Mouse (Mus musculus): Measurements from ENCODE around the gene Tbcel.

Tbcel gene

GRCm38 (mm10) chr9:42442100-42442499, 65.5 kb downstream of the Tbcel start:
- DNase-seq (ENCODE audit: low spot score), result no peak

GRCm38 (mm10) chr9:42441234-42441633, 66.4 kb downstream of the Tbcel start:
- no peak for DNase-seq (ENCODE audit: low spot score)

GRCm38 (mm10) chr9:42439446-42439845, 68.2 kb downstream of the Tbcel start:
- DNase-seq (ENCODE audit: low spot score), result no peak

- no peak for DNase-seq (ENCODE audit: low spot score)
Measured at GRCm38 (mm10) chr9:42432155-42432554, 75.5 kb downstream of the Tbcel start.

- no peak for DNase-seq (ENCODE audit: low spot score)
Measured at GRCm38 (mm10) chr9:42431606-42432005, 76.0 kb downstream of the Tbcel start.

- no peak for DNase-seq (ENCODE audit: low spot score)
Measured at GRCm38 (mm10) chr9:42428060-42428924, 79.3 kb downstream of the Tbcel start.

GRCm38 (mm10) chr9:42426661-42427358, 80.8 kb downstream of the Tbcel start:
- no peak for DNase-seq (ENCODE audit: low spot score)

- no peak for DNase-seq (ENCODE audit: low spot score)
Measured at GRCm38 (mm10) chr9:42423649-42424048, 84.0 kb downstream of the Tbcel start.

GRCm38 (mm10) chr9:42419687-42420086, 87.9 kb downstream of the Tbcel start:
- DNase-seq (ENCODE audit: low spot score), result no peak

GRCm38 (mm10) chr9:42418786-42419185, 88.8 kb downstream of the Tbcel start:
- no peak for DNase-seq (ENCODE audit: low spot score)

GRCm38 (mm10) chr9:42417352-42417952, 90.2 kb downstream of the Tbcel start:
- no peak for DNase-seq (ENCODE audit: low spot score)

GRCm38 (mm10) chr9:42415184-42415583, 92.4 kb downstream of the Tbcel start:
- DNase-seq (ENCODE audit: low spot score), result no peak

GRCm38 (mm10) chr9:42413345-42413744, 94.3 kb downstream of the Tbcel start:
- no peak for DNase-seq (ENCODE audit: low spot score)

GRCm38 (mm10) chr9:42411296-42411695, 96.3 kb downstream of the Tbcel start:
- DNase-seq (ENCODE audit: low spot score), result no peak

GRCm38 (mm10) chr9:42405736-42406135, 101.9 kb downstream of the Tbcel start:
- DNase-seq (ENCODE audit: low spot score), result no peak

GRCm38 (mm10) chr9:42401486-42401885, 106.1 kb downstream of the Tbcel start:
- DNase-seq (ENCODE audit: low spot score), result no peak

GRCm38 (mm10) chr9:42399829-42400228, 107.8 kb downstream of the Tbcel start, which contains the start of gene Tecta:
Gene Tecta (minus strand): TSS chr9:42399929.
- DNase-seq (ENCODE audit: low spot score), result no peak

- DNase-seq (ENCODE audit: low spot score), result no peak
Measured at GRCm38 (mm10) chr9:42396141-42396540, 111.5 kb downstream of the Tbcel start.

GRCm38 (mm10) chr9:42394903-42395302, 112.7 kb downstream of the Tbcel start:
- DNase-seq (ENCODE audit: low spot score), result no peak

GRCm38 (mm10) chr9:42394321-42394720, 113.3 kb downstream of the Tbcel start:
- no peak for DNase-seq (ENCODE audit: low spot score)

GRCm38 (mm10) chr9:42392927-42393326, 114.7 kb downstream of the Tbcel start:
- no peak for DNase-seq (ENCODE audit: low spot score)

GRCm38 (mm10) chr9:42388490-42388889, 119.1 kb downstream of the Tbcel start:
- DNase-seq (ENCODE audit: low spot score), result no peak

- no peak for DNase-seq (ENCODE audit: low spot score)
Measured at GRCm38 (mm10) chr9:42387038-42387437, 120.6 kb downstream of the Tbcel start.
